Mouse (Mus musculus) gastrocnemius, postnatal 14 days (tissue): ENCODE results near the gene Arhgap17. TPM values are rescaled to one million over a fixed set of nuclear protein-coding genes. Genes with fewer than 3 reads are reported as not detected.

Experiments used
- DNase-seq: peaks from one replicate; pipeline ENCODE4 v3.0.0; 2021; ENCODE audit warnings: mixed read lengths
- intact Hi-C: fragments of 180-260 bp; cut with DNase I; formaldehyde crosslinking; loops from one replicate; pipeline ENCODE4 v1.15.1; 2025; ENCODE audit warnings: low total_unique reads
- total RNA-seq, 2 experiments: library from RNA; stranded (reverse); gene quantifications; 2 replicates each; pipeline ENCODE4 v1.2.3; 2021

The Arhgap17 gene
- total RNA-seq, 2 experiments from 2014 or later: 16.4 to 19.0 TPM

DNA sequence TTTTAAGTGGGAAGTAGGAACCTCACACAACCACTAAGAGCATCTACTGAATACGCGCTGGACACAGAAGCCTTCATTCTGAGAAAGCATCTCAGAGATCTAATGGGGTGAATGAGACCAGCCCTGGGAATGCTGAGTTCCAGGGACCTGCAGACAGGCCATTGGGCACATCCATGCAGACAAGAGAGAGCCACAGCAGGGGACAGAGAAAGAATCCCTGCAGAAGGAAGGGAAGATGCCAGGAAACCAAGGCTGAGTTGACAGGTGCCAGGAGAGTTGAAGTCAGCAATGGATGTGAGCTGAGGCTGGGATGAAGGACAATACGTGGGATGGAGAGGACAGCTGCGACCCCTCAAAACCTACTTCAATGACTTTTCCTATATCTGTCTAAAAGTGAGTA, 16.6 kb downstream of the Arhgap17 start:
- intact Hi-C loops: no loop called here
- DNase-seq: no peak

DNA sequence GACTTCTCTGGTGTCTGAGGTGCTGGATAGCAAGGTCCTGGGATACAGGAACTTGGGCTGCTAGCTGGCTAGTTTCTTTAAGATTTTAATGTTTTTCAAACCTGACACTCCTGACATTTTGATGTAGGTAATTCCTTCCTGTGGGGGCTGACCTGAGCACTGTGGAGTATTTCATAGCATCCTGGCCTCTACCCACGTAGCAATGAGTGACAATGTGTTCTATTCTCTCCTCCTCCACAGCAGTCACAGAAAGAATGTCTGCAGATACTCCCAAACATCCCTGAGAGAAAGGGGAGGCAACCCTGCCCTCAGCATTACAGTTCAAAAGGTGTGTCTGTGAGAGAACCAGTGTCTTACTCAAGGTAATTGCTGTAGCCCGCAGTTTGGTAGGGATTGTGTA, 19.5 kb downstream of the Arhgap17 start:
- no peak for DNase-seq
- intact Hi-C loops: no loop called here

DNA sequence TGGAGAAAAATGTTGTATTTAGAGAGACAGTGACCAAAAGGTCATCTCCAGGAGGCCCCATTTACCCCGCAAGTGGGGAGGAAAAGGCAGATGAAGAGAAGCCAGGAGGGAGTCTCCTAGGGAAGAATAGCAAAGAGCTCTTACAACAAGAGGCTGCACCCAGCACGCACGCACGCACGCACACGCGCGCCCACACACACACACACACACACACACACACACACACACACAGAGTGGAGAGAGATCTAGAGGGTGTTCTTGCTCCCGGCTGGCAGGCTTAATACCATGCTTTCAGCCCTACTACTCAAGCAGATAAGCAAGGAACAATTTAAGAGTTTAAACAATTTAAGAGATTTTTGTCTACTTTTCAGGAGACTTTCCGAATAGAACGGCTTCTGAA, 19.9 kb downstream of the Arhgap17 start:
- no peak for DNase-seq
- intact Hi-C loops: no loop called here

DNA sequence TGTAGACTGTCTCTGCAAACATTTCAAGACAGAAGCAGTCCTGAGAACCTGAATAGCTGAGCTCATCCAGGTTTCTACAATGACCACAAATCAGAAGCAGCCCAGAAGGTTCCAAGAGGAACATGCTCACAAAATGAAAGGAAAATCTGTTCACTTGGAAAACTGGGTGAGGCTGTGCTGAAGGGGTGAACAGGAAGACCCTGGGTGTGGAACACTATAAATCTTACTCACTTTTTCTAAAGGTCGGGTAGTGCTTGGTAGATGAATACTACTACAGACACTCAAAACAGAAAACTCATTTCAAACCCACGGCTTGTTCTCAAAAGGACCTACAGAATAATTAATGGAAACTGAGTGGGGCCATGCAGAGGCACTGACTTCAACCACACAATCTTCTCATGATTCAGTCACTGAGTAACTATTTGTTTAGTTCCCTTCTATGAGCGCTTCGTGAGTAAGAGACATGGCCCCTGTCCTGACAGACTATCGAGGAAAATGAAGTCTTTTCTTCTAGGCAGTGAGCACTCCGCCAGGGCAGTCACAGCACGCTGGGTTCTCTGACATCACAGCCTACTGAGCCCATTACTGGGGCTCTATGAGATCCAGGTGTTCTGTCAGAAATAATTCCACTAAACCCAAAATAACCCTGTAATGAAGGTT, 23.0 kb downstream of the Arhgap17 start:
- intact Hi-C loops: no loop called here
- DNase-seq: no peak

DNA sequence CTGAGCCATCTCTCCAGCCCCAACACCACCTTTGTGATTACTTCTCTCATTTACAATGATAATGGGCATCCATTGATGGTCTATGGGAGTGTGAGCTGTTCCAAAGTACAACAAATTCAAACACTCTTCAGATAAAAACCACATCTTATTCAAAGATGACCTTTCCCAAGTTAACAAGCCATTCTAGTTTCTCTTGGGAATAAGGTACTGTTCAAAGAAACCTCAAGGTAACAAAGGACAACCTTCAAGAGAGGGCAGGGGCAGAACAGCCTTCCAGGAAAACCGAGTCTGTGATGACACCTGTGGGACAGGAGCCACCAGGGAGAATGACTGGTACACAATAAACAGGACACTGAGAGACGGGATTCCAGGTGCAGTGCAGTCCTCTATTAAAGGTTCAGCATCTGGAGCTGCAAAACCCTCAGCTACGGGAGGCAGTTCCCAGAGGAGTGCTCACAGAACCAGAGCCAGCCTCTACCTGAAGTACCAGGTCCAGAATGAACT, 24.6 kb downstream of the Arhgap17 start:
- intact Hi-C loops: no loop called here
- no peak for DNase-seq

DNA sequence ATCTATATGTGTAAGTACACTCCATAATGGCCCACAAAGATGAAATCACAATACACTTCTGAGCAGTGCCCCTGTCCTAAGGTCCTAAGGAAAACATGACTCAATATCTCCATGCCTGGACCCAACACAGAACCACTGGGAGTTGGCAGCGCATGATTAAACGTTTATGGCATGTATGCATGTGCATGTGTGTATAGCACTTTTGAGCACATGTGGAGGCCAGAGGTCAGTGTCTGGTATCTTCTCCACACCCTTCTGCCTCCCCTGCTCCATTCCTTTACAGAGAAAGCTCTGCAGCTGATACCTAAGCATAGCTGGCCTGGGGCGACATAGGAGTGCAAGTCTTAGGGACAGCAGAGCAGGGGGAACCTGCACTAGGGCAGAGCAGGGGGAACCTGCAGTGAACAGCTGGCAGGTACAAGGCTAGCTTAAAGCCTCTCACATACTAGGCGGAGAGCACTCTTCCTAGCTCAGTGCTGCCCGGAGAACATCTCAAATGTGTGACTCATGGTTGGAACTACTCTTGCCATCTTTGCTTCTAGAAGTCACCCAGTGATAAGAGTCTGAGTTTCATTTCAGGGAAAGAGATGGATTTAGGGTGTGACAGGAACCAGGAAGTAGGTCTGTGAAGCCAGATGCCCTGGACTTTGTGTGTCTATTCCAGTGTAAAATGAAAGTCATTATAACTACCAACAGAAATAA, 25.5 kb downstream of the Arhgap17 start:
- intact Hi-C loops: no loop called here
- DNase-seq: no peak

DNA sequence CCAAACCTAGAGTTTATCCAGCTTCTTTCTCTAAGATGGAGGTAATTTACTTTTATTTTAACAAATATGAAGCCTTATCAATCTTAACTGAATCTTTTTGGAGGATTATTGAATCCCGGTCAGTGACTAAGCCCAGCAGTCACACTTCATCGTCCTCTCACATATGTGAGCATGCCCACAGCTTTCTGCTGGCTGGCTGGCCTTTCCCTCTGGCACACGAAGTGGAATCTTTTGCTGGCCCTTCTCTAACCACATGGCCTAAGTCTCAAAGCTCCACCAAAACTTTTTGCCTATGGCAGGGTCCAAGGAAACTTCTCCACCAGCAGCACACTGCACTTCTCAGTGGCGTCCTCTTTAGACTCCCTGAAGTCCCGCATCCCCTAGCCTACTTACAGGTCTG, 27.8 kb downstream of the Arhgap17 start:
- DNase-seq: peak; percentile 54
- intact Hi-C loops: no loop called here

DNA sequence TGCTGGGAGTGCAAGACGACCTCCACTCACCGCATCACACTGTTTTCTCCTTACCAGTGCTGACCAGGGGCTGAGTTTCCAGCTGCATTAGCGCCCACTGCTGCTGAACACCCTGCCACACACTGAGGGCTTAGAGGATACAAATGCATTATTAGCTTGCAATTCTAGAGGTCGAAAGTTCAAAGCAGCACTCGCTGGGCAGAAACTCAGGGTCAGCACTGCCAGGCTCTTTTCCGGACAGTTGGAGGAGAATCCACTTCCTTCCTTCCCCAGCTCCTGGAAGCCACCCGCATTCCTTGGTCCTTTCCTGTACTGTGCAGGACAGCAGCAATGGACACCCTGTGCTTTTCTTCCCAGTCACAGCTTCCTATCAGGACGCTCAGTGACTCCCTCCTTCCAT, 31.4 kb downstream of the Arhgap17 start:
- DNase-seq: no peak
- intact Hi-C loops: no loop called here

DNA sequence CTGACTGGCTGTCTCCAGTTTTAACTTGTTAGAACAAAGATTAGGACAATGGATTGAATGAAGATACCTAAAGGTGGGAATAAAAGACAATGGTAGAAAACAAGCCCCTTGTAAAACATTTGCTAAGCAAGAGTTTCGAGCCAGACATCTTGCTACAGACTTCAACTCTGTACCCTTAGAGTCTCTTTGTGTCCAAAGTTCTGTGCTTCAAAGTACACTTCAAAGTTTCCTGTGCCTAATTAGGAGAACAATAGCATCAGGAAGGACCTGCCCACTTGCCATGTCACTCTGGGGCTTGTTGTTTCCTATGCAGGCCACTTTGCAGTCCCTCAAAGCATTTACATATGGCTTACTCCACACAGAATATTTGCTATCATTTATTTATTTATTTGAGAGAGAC, 33.4 kb downstream of the Arhgap17 start:
- intact Hi-C loops: no loop called here

DNA sequence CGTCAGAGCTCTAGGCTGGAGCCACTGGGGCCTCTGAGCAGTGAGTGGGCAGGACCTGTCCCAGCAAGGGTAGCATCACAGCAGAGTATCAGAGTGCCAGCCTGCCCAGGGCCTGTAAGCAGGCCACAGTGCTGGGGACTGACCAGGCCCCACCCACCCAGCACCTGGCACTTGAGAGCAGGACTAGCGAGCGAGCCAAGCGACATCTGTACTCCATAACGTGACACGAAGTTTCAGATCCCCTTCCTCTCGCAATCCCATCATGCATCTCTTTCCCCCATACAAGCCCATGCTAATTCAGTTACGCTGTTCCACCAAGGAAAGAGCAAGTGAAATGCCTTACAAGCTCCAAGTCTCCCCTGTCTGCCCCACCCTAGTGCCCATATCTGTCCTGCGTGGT, 39.2 kb downstream of the Arhgap17 start:
- intact Hi-C loops: loop anchor here (5.0 kb wide), 1 partner anchor 42 kb away; no protein-coding TSS in a partner anchor
- peak; percentile 17 for DNase-seq

More for the DNA sequence above, 33.4 kb downstream of the Arhgap17 start:
- no peak for DNase-seq

DNA sequence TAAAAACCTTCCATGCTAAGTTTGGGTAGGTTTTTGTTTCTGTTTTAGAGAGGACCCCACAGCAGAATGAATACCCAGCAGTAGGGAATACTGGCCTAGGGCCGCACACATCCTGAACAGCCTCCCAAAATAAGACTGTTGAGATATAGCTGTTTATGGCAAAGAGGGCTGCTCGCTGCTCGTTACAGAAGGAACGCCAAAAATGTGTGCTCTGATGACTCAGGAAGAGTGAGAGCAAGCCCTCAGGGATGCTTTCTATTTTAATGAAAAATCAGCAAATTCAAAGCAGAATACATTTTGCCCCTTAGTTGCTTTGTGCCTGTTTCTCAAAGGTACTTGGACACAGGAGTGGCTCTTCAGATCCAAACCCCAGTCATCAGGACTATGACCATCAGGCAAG, 41.8 kb downstream of the Arhgap17 start:
- no peak for DNase-seq
- intact Hi-C loops: no loop called here

DNA sequence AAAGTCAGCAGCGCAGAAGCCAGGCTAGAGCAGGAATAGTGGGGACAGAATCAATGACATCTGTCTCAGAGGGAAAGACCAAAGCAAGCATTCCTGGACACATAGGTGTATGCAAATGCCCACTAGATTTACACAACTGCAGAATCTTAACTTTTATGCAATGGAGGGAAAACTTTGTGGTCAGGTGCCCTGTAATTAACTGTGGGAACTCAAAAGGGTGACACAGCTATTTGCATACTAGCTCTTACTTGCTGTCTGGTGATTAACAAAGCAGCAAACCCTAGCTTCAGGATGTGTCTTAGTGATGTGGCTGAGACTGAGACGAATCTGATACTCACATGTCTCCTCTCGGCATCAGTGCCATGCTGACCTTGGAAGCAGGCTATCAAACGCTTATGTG, 42.8 kb downstream of the Arhgap17 start:
- DNase-seq: no peak
- intact Hi-C loops: no loop called here

DNA sequence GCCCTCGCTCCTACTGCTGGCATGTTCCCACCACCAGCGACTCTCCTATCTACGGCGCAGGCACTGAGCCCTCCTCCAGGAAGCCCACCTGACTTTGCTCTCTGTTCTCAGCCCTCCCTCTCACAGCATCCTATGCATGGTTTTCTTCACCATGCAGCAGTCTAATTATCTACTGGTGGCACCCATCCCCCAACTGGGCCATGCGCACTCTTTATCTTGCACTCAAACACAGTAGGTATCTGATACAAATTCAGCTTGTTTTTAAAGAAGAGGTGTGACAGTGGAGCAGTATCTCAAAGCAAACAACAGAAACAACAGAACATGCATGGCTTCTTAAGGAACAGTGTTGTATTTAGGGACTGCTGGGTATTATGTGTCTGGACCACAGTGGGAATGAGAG, 43.7 kb downstream of the Arhgap17 start:
- DNase-seq: no peak
- intact Hi-C loops: no loop called here

DNA sequence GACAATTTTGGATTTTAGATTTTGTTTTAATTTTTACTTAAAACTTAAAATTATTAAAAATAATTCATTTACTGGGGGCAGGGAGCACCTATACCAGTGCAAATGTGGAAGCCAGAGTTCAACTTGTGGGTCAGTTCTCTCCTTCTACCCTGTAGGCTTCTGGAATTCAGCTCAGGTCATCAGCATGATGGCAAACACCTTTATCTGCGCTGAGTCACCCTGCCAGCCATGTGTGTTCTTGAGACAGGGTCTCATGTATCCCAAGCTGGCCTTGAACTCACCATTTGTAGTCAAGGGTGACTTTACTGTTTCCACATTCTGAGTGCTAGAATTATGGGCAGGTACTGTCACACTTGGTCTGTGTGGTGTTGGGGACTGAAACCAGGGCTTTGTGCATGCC, 45.6 kb downstream of the Arhgap17 start:
- intact Hi-C loops: no loop called here
- DNase-seq: no peak

DNA sequence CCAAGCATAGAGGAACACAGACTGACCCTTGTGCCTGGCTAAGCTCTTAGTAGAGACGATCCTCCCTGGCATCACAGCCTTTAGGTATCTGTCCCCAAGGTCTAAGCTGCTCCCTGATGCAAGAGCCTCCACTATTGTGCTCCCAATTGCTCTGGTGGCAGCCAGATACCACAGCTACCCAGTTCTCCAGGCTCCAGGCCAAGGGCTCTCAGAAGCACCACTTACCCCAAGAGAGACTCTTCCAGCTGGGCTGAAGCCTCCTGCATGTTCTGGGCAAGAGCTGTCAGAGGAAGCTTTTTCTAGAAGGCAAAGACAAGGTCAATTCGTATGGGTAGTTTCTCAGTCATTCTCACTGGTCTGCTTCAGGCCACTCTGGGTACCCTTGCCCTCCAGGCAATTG, 46.3 kb downstream of the Arhgap17 start:
- peak; percentile 27 for DNase-seq
- intact Hi-C loops: no loop called here

DNA sequence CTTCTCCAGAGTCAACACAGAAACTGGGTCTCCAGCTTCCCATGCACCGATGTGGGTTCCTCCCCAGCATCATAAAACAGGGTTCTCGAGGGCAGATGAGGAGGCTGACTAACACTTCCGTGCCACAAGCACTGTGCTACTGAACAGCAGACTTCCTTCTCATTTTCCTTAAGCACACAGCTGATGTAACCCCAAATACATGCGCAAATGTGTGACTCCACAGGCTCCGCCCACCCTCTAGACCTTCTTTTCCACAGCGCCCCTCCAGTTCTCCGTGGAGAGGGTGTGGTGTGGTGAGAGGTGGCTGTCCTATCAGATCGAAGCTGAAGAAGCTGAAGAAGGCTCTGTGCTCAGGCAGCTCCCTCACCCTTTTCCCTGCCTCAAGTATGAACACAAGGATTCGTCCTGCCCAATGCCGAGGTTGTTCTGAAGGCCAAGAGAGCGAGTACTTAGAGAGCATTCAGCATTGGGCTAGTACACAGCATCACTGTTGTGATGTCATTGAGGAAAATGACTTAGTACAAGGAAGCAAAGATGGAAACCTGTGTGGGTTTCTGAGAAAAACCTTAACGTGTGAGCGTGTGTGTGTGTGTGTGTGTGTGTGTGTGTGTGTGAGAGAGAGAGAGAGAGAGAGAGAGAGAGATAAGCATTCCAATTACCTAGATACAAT, 47.1 kb downstream of the Arhgap17 start:
- intact Hi-C loops: no loop called here
- no peak for DNase-seq

DNA sequence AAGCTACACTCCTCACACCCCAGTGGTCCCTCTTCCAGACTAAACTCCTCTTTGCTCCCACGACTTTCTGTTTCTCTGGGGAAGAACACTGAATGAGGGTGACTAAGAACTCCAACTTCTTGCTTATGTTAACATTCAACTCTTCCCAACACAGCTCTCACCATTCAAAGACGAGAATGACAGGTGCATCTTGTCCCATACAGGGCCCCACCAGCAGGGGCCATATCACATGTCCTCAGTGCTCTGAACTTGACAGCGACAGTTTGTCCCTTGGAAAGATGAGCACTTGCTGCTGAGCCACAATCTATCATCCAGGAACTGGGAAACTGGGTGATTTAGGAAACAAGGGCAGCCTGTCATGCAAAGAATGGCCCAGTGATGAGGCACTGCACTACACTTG, 57.0 kb downstream of the Arhgap17 start:
- no peak for DNase-seq
- intact Hi-C loops: no loop called here

DNA sequence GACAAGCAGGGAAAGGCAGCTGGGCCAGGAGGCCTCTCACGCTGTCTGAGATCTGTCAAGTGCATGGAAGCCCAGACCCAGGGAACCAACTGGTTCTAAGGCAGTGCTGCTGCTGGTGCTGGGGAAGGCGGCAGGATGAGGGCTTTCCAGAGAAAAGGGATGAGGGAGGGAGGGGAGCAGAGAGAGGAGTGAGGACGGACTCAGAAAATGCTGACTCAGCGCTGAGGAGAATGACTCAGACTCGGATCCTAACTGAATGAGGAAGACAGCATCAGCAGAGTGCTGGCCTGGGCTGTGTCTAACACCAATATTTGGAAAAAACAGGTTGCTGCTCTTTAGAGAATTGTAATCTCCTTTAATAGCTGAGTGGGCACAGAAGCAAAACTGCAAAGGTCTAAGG, 57.9 kb downstream of the Arhgap17 start:
- intact Hi-C loops: no loop called here
- no peak for DNase-seq

DNA sequence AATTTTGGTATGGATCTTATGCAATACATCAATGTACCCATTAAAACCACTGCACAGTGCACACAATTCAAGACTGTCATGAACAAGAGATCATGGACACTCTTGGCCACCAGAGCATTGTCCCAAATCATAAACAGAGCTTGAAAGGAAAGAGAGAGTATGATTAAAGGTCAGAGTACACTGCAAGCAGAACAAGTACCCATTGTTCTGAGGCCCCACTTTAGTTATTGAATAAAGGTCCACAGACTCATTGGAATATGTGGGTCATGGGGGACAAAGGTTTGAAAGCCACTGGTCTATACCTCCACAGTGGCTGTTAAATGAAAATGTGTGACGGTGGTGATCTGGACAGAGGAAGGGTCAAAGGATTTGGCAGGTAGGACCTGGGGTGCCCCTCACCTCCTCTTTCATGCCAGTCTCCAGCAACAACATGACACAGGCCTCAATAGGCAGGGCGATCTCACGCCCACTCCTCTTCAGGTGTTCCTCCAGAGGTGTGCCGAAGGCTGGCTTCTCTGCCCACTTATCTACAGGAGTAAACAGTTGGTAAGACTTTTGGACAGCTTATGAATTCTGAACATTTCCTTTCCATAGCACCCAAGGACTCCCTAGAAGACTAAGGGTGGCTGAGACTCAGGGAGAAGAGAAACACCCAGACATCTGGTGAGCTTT, 61.7 kb downstream of the Arhgap17 start:
- no peak for DNase-seq

DNA sequence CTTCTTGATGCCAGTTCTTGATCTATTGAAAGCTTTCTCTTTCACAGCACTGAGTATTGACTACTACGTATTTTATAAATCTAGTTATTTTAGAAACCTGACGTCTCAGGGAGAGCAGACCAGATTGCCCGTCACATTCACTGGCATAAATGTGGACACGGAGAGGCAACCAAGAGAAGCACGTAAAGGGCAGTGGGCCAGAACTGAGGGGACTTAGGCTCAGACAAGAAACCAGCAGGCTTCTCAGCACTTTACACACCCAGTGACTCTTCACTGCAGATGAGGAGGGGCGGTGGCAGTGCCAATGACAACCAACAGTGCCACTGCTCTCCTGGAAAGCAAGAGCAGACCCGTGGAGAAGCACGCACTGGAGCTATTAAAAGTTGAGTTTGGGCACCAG, 62.5 kb downstream of the Arhgap17 start:
- DNase-seq: no peak
- intact Hi-C loops: no loop called here

More for the DNA sequence above, 61.7 kb downstream of the Arhgap17 start:
- intact Hi-C loops: no loop called here
